Mouse (Mus musculus) kidney, adult 2 months (tissue): ENCODE measurements around the gene Hoxa2. TPM values are rescaled to one million over a fixed set of nuclear protein-coding genes. Genes with fewer than 3 reads are reported as not detected.

Experiments used
- DNase-seq: peaks from one replicate; pipeline ENCODE4 v3.0.0; 2021
- H3K27ac ChIP-seq: fragments of 200-500 bp; 2 replicates; pipeline ENCODE4 v1.5.1; 2012; ENCODE audit warnings: low read depth, low read length, control low read depth, inconsistent platforms; ENCODE audit not compliant: insufficient read depth
- H3K27me3 ChIP-seq: fragments of 200-500 bp; replicated peaks from 2 replicates; pipeline ENCODE4 v1.6.1; 2012; ENCODE audit warnings: mild to moderate bottlenecking, moderate library complexity, low read length, inconsistent platforms; ENCODE audit not compliant: control insufficient read depth, insufficient read depth
- H3K36me3 ChIP-seq: fragments of 200-500 bp; 2 replicates; pipeline ENCODE4 v1.6.1; 2012; ENCODE audit warnings: mild to moderate bottlenecking, moderate library complexity, low read length, inconsistent platforms; ENCODE audit not compliant: control insufficient read depth, insufficient read depth
- H3K4me1 ChIP-seq: fragments of 200-500 bp; 2 replicates; pipeline ENCODE4 v1.6.1; 2011; ENCODE audit warnings: low read length; ENCODE audit not compliant: control insufficient read depth, insufficient read depth
- H3K4me3 ChIP-seq: fragments of 200-500 bp; 2 replicates; pipeline ENCODE4 v1.5.1; 2011; ENCODE audit warnings: mild to moderate bottlenecking, low read depth, low read length, control low read depth; ENCODE audit not compliant: insufficient read depth
- CTCF ChIP-seq: fragments of 200-500 bp; conservative IDR thresholded peaks from 2 replicates; pipeline ENCODE4 v1.5.1; 2011; ENCODE audit warnings: low read depth, mild to moderate bottlenecking, control low read depth, low read length, moderate library complexity, mixed read lengths; ENCODE audit not compliant: insufficient read depth, insufficient read length
- POLR2A ChIP-seq: fragments of 200-500 bp; IDR thresholded peaks from one replicate; pipeline ENCODE4 v1.6.1; 2011; ENCODE audit warnings: low read depth, low read length, control low read depth
- WGBS: fragments of 180-500 bp; shearing (Covaris S2); methylation state at CpG from one replicate; pipeline ENCODE4 v1.1.7; 2018; 5-methylcytosine and 5-hydroxymethylcytosine counted together
- polyA plus RNA-seq: library from polyadenylated mRNA; depleted of rRNA; stranded (reverse); fragments of >200 nt; gene quantifications from 2 replicates; pipeline ENCODE4 v1.2.3, GENCODE M21; 2012

The Hoxa2 gene
- polyA plus RNA-seq, 1 experiment, result 1.6 TPM

- no peak overlapping the region for H3K27ac ChIP-seq
- no peak overlapping the region for H3K4me3 ChIP-seq
- no peak for TF ChIP-seq CTCF
- no peak for TF ChIP-seq POLR2A
- H3K36me3 ChIP-seq, result no peaks in the 10 kb centered on the region
- H3K4me1 ChIP-seq, result peaks cover 35% of the 10 kb centered on the region
- no peaks in the 10 kb centered on the region for H3K27me3 ChIP-seq
- DNase-seq, result peak; percentile 47
- 42% methylated on average over 6 of the region's 6 CpGs for WGBS
These were observed 20.0 kb upstream of the Hoxa2 start for GRCm38 (mm10) chr6:52184668-52185067.

DNA sequence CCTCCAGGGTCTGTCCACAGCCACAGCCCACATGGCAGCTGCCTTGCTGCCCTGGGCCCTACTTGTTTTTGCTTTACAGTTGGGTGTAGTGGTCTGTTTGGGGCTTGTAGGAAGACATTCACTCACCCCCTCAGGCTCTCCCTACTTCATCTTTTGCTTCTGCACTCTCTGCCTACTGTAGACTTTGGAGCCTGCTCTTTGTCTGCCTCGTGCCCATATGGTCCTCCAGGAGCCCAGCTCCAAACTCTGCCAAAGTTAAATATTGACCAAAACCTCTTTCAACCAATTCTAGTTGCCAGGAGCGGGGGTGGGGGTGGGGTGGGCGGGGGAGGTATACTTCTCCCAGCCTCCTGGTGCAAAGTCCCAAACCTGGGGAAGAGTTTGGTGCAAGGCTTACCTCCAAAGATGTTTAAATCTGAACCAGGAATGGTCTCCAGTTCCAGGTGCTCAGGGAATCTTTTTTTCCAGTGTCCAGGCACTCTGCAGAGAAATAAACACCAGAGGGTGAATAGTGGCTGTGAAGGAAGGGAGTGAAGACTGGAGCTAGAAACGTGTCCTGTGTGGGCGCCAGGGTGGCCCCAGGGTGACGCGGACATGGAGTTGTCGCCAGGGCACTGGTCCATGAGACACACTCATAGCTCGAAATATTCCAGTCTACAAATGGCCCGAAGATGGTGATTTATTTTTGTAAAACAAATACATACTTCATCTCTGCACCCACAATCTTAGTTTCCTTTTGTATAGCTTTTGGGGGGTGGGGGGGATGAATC lies 18.9 kb upstream of the Hoxa2 start:
- Histone ChIP-seq H3K36me3 (no peaks in the 10 kb centered on the region), H3K27ac (peak overlapping the region; percentile 67), H3K27me3 (no peaks in the 10 kb centered on the region), H3K4me3 (no peak overlapping the region), H3K4me1 (peaks cover 38% of the 10 kb centered on the region)
- TF ChIP-seq CTCF (no peak), POLR2A (no peak)
- whole genome bisulfite sequencing, result 38% methylated on average over 10 of the region's 10 CpGs
- DNase-seq, result peak; percentile 92

DNA sequence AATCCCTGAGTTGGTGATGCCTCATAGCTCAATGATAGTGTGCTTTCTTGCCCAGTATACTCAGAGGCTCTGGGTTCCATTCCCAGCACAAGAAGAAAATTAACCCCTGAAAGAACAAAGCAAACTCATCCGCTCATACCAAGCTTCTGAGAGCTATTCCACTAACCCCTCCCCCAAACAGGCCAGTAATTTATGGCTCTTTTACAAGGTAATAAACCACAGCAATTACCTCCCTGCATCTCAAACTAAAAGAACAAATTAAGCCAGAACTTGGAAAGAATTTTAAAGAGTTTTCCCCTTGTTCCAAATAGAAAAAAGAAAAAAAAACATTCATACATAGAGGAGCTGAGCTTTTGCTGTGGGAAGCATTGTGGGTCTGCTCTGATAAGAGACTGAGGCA lies 18.2 kb upstream of the Hoxa2 start:
- TF ChIP-seq CTCF, result no peak
- no peak for TF ChIP-seq POLR2A
- H3K36me3 ChIP-seq, result no peaks in the 10 kb centered on the region
- no peak for DNase-seq
- peaks cover 42% of the 10 kb centered on the region for H3K4me1 ChIP-seq
- H3K27ac ChIP-seq, result peak overlapping the region; percentile 66
- WGBS, result 21% methylated on average over 1 of the region's 1 CpGs
- no peak overlapping the region for H3K4me3 ChIP-seq
- H3K27me3 ChIP-seq, result no peaks in the 10 kb centered on the region

DNA sequence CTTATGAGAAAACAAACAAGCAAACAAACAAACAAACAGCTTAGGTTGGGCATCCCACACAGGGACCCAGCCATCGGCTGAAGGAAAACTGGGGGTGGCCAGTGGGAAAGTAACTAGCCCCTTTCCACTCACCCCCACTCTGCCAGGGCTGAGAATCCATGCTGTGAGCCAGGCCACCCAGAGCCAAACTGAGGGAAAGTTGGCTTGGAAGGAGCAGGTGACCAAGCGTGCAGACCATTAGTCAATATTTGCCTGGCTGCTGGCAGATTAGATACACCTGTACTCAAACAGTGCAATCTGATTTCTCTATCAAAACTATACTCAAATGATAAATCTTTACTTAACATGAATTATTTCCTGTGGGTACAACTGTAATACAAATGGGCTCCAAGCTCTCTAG lies 17.4 kb upstream of the Hoxa2 start:
- H3K36me3 ChIP-seq, result no peaks in the 10 kb centered on the region
- no peaks in the 10 kb centered on the region for H3K27me3 ChIP-seq
- H3K4me1 ChIP-seq, result peaks cover 44% of the 10 kb centered on the region
- WGBS, result 46% methylated on average over 2 of the region's 2 CpGs
- no peak overlapping the region for H3K4me3 ChIP-seq
- no peak overlapping the region; the same call in 1 of the 2 replicates for H3K27ac ChIP-seq
- TF ChIP-seq CTCF (no peak), POLR2A (no peak)
- DNase-seq, result peak; percentile 77

DNA sequence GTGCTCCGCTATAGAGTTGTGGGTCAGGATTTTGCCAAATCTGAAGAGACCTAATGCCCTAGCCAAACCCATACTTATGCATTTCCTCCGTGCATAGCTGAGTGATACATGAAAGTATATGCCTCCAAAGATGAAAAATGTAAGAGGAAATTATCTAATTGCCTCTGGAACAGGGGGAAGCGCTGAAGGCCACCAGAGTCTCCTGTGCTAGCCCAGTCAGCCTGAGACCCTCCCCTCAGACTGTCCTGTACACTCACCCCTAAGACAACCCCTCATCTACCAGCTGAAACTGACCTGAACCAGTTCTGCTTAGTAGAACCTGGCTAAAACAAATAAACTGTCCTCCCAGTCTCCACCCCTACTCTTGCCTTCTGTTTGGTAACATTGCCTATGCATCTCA lies 16.1 kb upstream of the Hoxa2 start:
- 51% methylated on average over 3 of the region's 3 CpGs for WGBS

DNA sequence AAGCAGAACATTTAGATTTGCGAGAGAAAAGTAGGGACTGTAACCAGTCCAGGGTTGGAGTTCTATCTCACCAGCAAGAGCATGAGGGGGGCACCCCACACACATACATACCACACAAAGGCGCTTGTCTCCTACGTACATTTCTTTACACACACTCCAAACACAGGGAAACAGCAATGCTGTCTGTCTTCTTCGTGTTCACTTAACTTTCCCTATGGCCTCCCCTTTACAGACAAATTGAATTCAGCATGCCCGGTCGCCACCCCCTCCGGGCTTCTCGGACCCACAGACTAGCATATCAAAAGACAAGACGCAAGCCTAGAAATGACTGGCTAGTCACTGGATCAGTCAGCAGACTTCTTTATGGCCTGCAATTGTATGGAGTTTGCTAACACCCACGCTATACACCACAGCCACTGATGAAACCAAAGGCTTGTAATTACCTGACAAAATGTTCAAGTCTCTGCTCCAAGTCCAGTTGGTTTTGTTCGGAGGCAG lies 15.6 kb upstream of the Hoxa2 start:
- Histone ChIP-seq H3K4me1 (peaks cover 42% of the 10 kb centered on the region), H3K4me3 (no peak overlapping the region; the same call in 1 of the 2 replicates), H3K27ac (peak overlapping the region; percentile 47), H3K27me3 (no peaks in the 10 kb centered on the region), H3K36me3 (no peaks in the 10 kb centered on the region)
- no peak for DNase-seq
- WGBS, result 44% methylated on average over 11 of the region's 11 CpGs
- TF ChIP-seq POLR2A (no peak), CTCF (no peak)

More for the DNA sequence above, 16.1 kb upstream of the Hoxa2 start:
- H3K4me3 ChIP-seq, result no peak overlapping the region
- no peaks in the 10 kb centered on the region for H3K36me3 ChIP-seq
- DNase-seq, result no peak
- TF ChIP-seq POLR2A (no peak), CTCF (no peak)
- H3K27me3 ChIP-seq, result no peaks in the 10 kb centered on the region
- H3K4me1 ChIP-seq, result peaks cover 44% of the 10 kb centered on the region
- H3K27ac ChIP-seq, result no peak overlapping the region

- TF ChIP-seq POLR2A (no peak), CTCF (no peak)
- Histone ChIP-seq H3K27ac (peak overlapping the region; percentile 32; the same call in 1 of the 2 replicates), H3K4me1 (peaks cover 44% of the 10 kb centered on the region), H3K36me3 (no peaks in the 10 kb centered on the region), H3K27me3 (no peaks in the 10 kb centered on the region), H3K4me3 (peak overlapping the region; percentile 20; the same call in 1 of the 2 replicates)
- WGBS, result 24% methylated on average over 10 of the region's 10 CpGs
- peak; percentile 46 for DNase-seq
These were observed 15.1 kb upstream of the Hoxa2 start for GRCm38 (mm10) chr6:52179690-52180089.
